11 mouse cellular contexts compared by ENCODE assay signal in genomic region chr7:113258430-113258829, GRCm38 (mm10). TPM values are rescaled to one million over a fixed set of nuclear protein-coding genes. Genes with fewer than 3 reads are reported as not detected.
DNase-seq lines count a peak whose midpoint lies in the region; ATAC-seq and TF ChIP-seq lines count a peak whose summit lies in the region.
"Had no signal": no experiment of that assay in that cellular context is flagged by ENCODE, and none has a peak within 500 bp of the region (broad histone marks: within the 10 kb centered on the region; RNA-seq: fewer than 3 reads in every experiment).

No protein-coding gene starts in this region.

- ATAC-seq in embryonic facial prominence, embryonic 11.5 days (replicated peaks; ENCODE audit: insufficient number of reproducible peaks, low FRiP score, low TSS enrichment, low read depth) = no peak
- no peak for ATAC-seq in lung, postnatal 0 days

- H3K4me1 ChIP-seq in embryonic facial prominence, embryonic 11.5 days (ENCODE audit: control insufficient read depth, insufficient read depth, low read length) = no peaks in the 10 kb centered on the region
- peaks cover 14% of the 10 kb centered on the region for H3K4me1 ChIP-seq in embryonic facial prominence, embryonic 10.5 days
- peaks cover 17% of the 10 kb centered on the region; the same call in 1 of the 2 replicates for H3K4me1 ChIP-seq in lung, postnatal 0 days (ENCODE audit: insufficient read depth, low read depth, low read length)
- H3K4me1 ChIP-seq in small intestine, adult 2 months (ENCODE audit: control insufficient read depth, insufficient read depth, insufficient read length, low read length) = peaks cover 41% of the 10 kb centered on the region
- H3K4me1 ChIP-seq in heart, embryonic 10.5 days = peaks cover 44% of the 10 kb centered on the region

- peak; percentile 55 for TF ChIP-seq CTCF in lung, postnatal 0 days (IDR thresholded peaks at IDR 0.05)
- TF ChIP-seq CTCF in small intestine, adult 2 months (IDR thresholded peaks at IDR 0.05; ENCODE audit: extremely low read depth, insufficient read length, insufficient replicate concordance, low read depth, low read length) = peak; percentile 37; the same call in 1 of the 2 replicates

- H3K9me3 ChIP-seq in embryonic facial prominence, embryonic 11.5 days (replicated peaks; ENCODE audit: control insufficient read depth, low read length) = no peaks in the 10 kb centered on the region
- H3K9me3 ChIP-seq in embryonic facial prominence, embryonic 10.5 days = no peaks in the 10 kb centered on the region
- H3K9me3 ChIP-seq in lung, postnatal 0 days (ENCODE audit: low read length) = no peaks in the 10 kb centered on the region
- no peaks in the 10 kb centered on the region for H3K9me3 ChIP-seq in heart, embryonic 10.5 days
- H3K9me3 ChIP-seq: embryonic facial prominence, embryonic 12.5 days; liver, embryonic 15.5 days; stomach, embryonic 15.5 days had no signal

- TF ChIP-seq EP300 in lung, postnatal 0 days (IDR thresholded peaks at IDR 0.05) = no peak

- no peak overlapping the region for H3K9ac ChIP-seq in embryonic facial prominence, embryonic 11.5 days (replicated peaks; ENCODE audit: low read length)
- H3K9ac ChIP-seq in lung, postnatal 0 days (replicated peaks; ENCODE audit: low read depth) = no peak overlapping the region
- H3K9ac ChIP-seq: embryonic facial prominence, embryonic 12.5 days; liver, embryonic 15.5 days; stomach, embryonic 15.5 days had no signal

- H3K36me3 ChIP-seq in embryonic facial prominence, embryonic 11.5 days (replicated peaks; ENCODE audit: control insufficient read depth, insufficient read depth, low read depth, low read length) = no peaks in the 10 kb centered on the region
- H3K36me3 ChIP-seq in embryonic facial prominence, embryonic 10.5 days (replicated peaks) = no peaks in the 10 kb centered on the region
- no peaks in the 10 kb centered on the region for H3K36me3 ChIP-seq in lung, postnatal 0 days (ENCODE audit: insufficient read depth, low read length)
- no peaks in the 10 kb centered on the region for H3K36me3 ChIP-seq in small intestine, adult 2 months (ENCODE audit: control insufficient read depth, insufficient read depth, low read length)
- no peaks in the 10 kb centered on the region for H3K36me3 ChIP-seq in heart, embryonic 10.5 days
- H3K36me3 ChIP-seq: embryonic facial prominence, embryonic 12.5 days; liver, embryonic 15.5 days; stomach, embryonic 15.5 days had no signal

- DNase-seq in embryonic facial prominence, embryonic 11.5 days (ENCODE audit: low spot score) = peak; percentile 46
- DNase-seq in embryonic facial prominence, embryonic 10.5 days (ENCODE audit: low spot score) = no peak
- DNase-seq in lung, postnatal 0 days (ENCODE audit: low spot score) = no peak
- DNase-seq in lung, postnatal 14 days = no peak
- DNase-seq in ZHBTc4 (ENCODE audit: low read depth, low spot score) = peak; percentile 63
- no peak for DNase-seq in heart, embryonic 10.5 days (ENCODE audit: low spot score)
- DNase-seq in left cerebral cortex, adult 18-20 months (ENCODE audit: low spot score in 2 of 2) = no peak

- no peak overlapping the region for H3K27ac ChIP-seq in embryonic facial prominence, embryonic 11.5 days (replicated peaks; ENCODE audit: low read depth, low read length)
- H3K27ac ChIP-seq in embryonic facial prominence, embryonic 10.5 days (replicated peaks) = no peak overlapping the region
- no peak overlapping the region for H3K27ac ChIP-seq in lung, postnatal 0 days (ENCODE audit: low read length)
- H3K27ac ChIP-seq in small intestine, adult 2 months (ENCODE audit: insufficient read depth, low read depth, low read length) = no peak overlapping the region
- H3K27ac ChIP-seq in heart, embryonic 10.5 days = no peak overlapping the region
- H3K27ac ChIP-seq: embryonic facial prominence, embryonic 12.5 days; liver, embryonic 15.5 days; stomach, embryonic 15.5 days had no signal

- no peak for TF ChIP-seq POLR2A in small intestine, adult 2 months (IDR thresholded peaks at IDR 0.05; ENCODE audit: low read depth, low read length)

- H3K27me3 ChIP-seq in embryonic facial prominence, embryonic 11.5 days (ENCODE audit: control insufficient read depth, insufficient read depth, low read length) = no peaks in the 10 kb centered on the region
- H3K27me3 ChIP-seq in embryonic facial prominence, embryonic 10.5 days (replicated peaks; ENCODE audit: low read depth, poor library complexity, severe bottlenecking) = no peaks in the 10 kb centered on the region
- no peaks in the 10 kb centered on the region for H3K27me3 ChIP-seq in lung, postnatal 0 days (replicated peaks; ENCODE audit: insufficient read depth, low read length)
- H3K27me3 ChIP-seq in small intestine, adult 2 months (ENCODE audit: control insufficient read depth, insufficient read depth, low read length) = no peaks in the 10 kb centered on the region
- H3K27me3 ChIP-seq in heart, embryonic 10.5 days (ENCODE audit: insufficient read depth, poor library complexity, severe bottlenecking) = no peaks in the 10 kb centered on the region
- H3K27me3 ChIP-seq: embryonic facial prominence, embryonic 12.5 days; liver, embryonic 15.5 days; stomach, embryonic 15.5 days had no signal

- H3K4me3 ChIP-seq in embryonic facial prominence, embryonic 11.5 days (ENCODE audit: low read depth, low read length) = no peak overlapping the region
- H3K4me3 ChIP-seq in embryonic facial prominence, embryonic 10.5 days = no peak overlapping the region
- no peak overlapping the region for H3K4me3 ChIP-seq in lung, postnatal 0 days (ENCODE audit: low read depth, low read length)
- H3K4me3 ChIP-seq in small intestine, adult 2 months (ENCODE audit: low read depth, low read length) = no peak overlapping the region
- H3K4me3 ChIP-seq in heart, embryonic 10.5 days = no peak overlapping the region
- H3K4me3 ChIP-seq: embryonic facial prominence, embryonic 12.5 days; liver, embryonic 15.5 days; stomach, embryonic 15.5 days had no signal

- H3K4me2 ChIP-seq in embryonic facial prominence, embryonic 11.5 days (ENCODE audit: low read depth, low read length) = no peak overlapping the region
- H3K4me2 ChIP-seq in lung, postnatal 0 days (replicated peaks; ENCODE audit: low read depth, low read length) = no peak overlapping the region
- H3K4me2 ChIP-seq: embryonic facial prominence, embryonic 12.5 days; liver, embryonic 15.5 days; stomach, embryonic 15.5 days had no signal

- 66% methylated on average over 4 of the region's 4 CpGs for WGBS in embryonic facial prominence, embryonic 11.5 days
- 68% methylated on average over 4 of the region's 4 CpGs for WGBS in embryonic facial prominence, embryonic 10.5 days
- WGBS in lung, postnatal 0 days = 64% methylated on average over 4 of the region's 4 CpGs
- WGBS in small intestine, adult 2 months = 58% methylated on average over 4 of the region's 4 CpGs
- WGBS in heart, embryonic 10.5 days = 70% methylated on average over 4 of the region's 4 CpGs

RNA-seq across cellular contexts. Expression of gene Arntl, which starts 51.2 kb away (rescaled TPM):
- 8.3 and 9.3 TPM in 2 replicates for polyA plus RNA-seq in embryonic facial prominence, embryonic 11.5 days (2014; fragmentation: Nextera tagmentation; extraction: Ambion mirVana)
- polyA plus RNA-seq in embryonic facial prominence, embryonic 10.5 days (2016; fragmentation: Nextera tagmentation; extraction: Ambion mirVana) = 8.0 and 8.5 TPM in 2 replicates
- 12.7 and 13.4 TPM in 2 replicates for polyA plus RNA-seq in lung, postnatal 0 days (2015; fragmentation: Nextera tagmentation; extraction: Ambion mirVana)
- polyA plus RNA-seq in small intestine, adult 2 months (2012; rRNA removed) = 4.2 and 11.0 TPM in 2 replicates
- polyA plus RNA-seq in heart, embryonic 10.5 days (2016; fragmentation: Nextera tagmentation; extraction: Ambion mirVana) = 6.3 and 7.0 TPM in 2 replicates
- 10 to 100 TPM; 47.4 to 54.1 TPM for total RNA-seq in left cerebral cortex, adult 18-20 months (2021)

Comparison
In these comparisons a context has a peak if more than half of its experiments do, and no peak if none do; other contexts are left out.
1. DNase-seq: peak in embryonic facial prominence, embryonic 11.5 days (single experiment) and ZHBTc4 (single experiment); none in embryonic facial prominence, embryonic 10.5 days (single experiment), lung, postnatal 0 days (single experiment), lung, postnatal 14 days (single experiment), heart, embryonic 10.5 days (single experiment) and left cerebral cortex, adult 18-20 months (0 of 2).